Mouse (Mus musculus): ENCODE data around the gene Edem3.

DNA sequence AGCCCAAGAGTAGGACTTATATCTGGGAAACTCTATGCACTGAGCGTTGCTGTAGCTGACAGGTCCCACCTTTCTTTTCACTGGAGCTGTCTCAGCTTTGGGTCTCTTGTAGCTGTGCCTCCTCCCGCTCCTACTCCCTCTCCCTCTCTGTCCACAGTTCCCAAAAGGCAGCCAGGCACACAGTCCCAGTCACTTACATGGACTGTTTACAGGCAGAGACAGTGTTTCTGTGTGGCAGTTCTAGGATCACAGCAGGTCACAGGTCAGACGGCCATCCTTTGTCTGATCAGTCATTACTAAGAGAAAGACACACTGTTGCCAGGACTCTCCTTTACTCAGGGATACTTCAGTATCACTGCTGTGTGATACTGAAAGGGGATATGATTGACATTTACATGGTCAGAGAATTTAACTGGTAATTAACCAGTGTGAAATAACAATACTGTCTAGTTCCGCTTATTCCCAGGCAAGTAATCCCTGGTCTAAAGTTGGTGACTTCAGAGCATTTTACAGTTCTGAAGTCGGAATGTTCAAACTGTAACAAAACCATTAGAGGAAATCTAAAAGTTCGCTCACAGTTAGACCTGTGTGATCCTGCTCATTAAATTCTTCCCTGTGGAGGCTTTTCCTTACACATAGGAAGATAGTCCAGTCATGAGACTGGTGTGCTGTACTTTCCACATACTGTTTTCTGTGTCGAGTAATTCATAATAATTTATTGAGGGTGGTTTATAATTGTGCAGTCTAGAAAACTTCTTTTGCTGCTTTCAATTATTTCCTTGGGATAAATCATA is 55.7 kb downstream of the Edem3 start:
- no peak for TF ChIP-seq CTCF (IDR thresholded peaks at IDR 0.05; ENCODE audit: low read depth, low read length)
- no peak for TF ChIP-seq POLR2A (IDR thresholded peaks at IDR 0.05; ENCODE audit: insufficient read depth, low read length)
- TF ChIP-seq EP300 (IDR thresholded peaks at IDR 0.05; ENCODE audit: insufficient read depth, low read depth, low read length), result no peak
